9 mouse cellular contexts compared by ENCODE assay signal in genomic region chr7:60170250-60171185, GRCm38 (mm10). TPM values are rescaled to one million over a fixed set of nuclear protein-coding genes. Genes with fewer than 3 reads are reported as not detected.
DNase-seq lines count a peak whose midpoint lies in the region; ATAC-seq lines count a peak whose summit lies in the region.
"Had no signal": no experiment of that assay in that cellular context is flagged by ENCODE, and none has a peak within 500 bp of the region (broad histone marks: within the 10 kb centered on the region; RNA-seq: fewer than 3 reads in every experiment).

No protein-coding gene starts in this region.

- H3K4me3 ChIP-seq in hindbrain, embryonic 16.5 days (ENCODE audit: low read length), result peak overlapping the region; percentile 22

- no peaks in the 10 kb centered on the region for H3K36me3 ChIP-seq in hindbrain, embryonic 16.5 days (ENCODE audit: control insufficient read depth, insufficient read depth, low read length)

- WGBS in hindbrain, embryonic 16.5 days, result 42% methylated on average over 5 of the region's 5 CpGs

- peak overlapping the region; percentile 47; the same call in 1 of the 2 replicates for H3K9ac ChIP-seq in hindbrain, embryonic 16.5 days (ENCODE audit: low read depth, low read length)

- H3K4me1 ChIP-seq in hindbrain, embryonic 16.5 days (ENCODE audit: control insufficient read depth, insufficient read depth, low read depth, low read length), result no peaks in the 10 kb centered on the region

- H3K27ac ChIP-seq in hindbrain, embryonic 16.5 days (ENCODE audit: low read depth, low read length), result peak overlapping the region; percentile 64

- DNase-seq in cerebellum, adult 11 months, result peak; percentile 45
- DNase-seq in mesoderm, embryonic 11.5 days (ENCODE audit: low read depth, low spot score), result peak; percentile 33
- DNase-seq in right cerebral cortex, postnatal 25 days, result peak; percentile 11
- no peak for DNase-seq in kidney, postnatal 10 days
- no peak for DNase-seq in heart, adult 18-20 months
- DNase-seq: kidney, postnatal 4 days had no signal

- H3K9me3 ChIP-seq in hindbrain, embryonic 16.5 days (ENCODE audit: control insufficient read depth, low read length), result no peaks in the 10 kb centered on the region

- peak overlapping the region; percentile 39; the same call in 1 of the 2 replicates for H3K4me2 ChIP-seq in hindbrain, embryonic 16.5 days (ENCODE audit: low read length)

- no peak for ATAC-seq in cerebellum, adult (ENCODE audit: insufficient number of reproducible peaks, low FRiP score, low TSS enrichment)
- peak; percentile 97 for ATAC-seq in hindbrain, embryonic 16.5 days
- ATAC-seq in granulocyte monocyte progenitor cell, adult 5-6 weeks (replicated peaks; ENCODE audit: poor library complexity, severe bottlenecking), result no peak

- no peaks in the 10 kb centered on the region for H3K27me3 ChIP-seq in hindbrain, embryonic 16.5 days (replicated peaks; ENCODE audit: control insufficient read depth, insufficient read depth, low read length)

RNA-seq across cellular contexts. Expression of gene Snrpn, which starts 30.5 kb away (rescaled TPM):
- 1,040 and 1,196 TPM in 2 replicates for polyA plus RNA-seq in hindbrain, embryonic 16.5 days (2015; fragmentation: Nextera tagmentation; extraction: Ambion mirVana)
- not detected in 2 replicates for total RNA-seq in granulocyte monocyte progenitor cell, adult 5-6 weeks (2014; fragmentation: Nextera tagmentation)
- total RNA-seq in granulocyte monocyte progenitor cell, adult 5-6 weeks (2017), result not detected in 2 replicates
- total RNA-seq in heart, adult 18-20 months (2021), result 100 to 1,000 TPM; 109 to 129 TPM

Comparison
In these comparisons a context has a peak if more than half of its experiments do, and no peak if none do; other contexts are left out.
1. DNase-seq: peak in cerebellum, adult 11 months (single experiment), mesoderm, embryonic 11.5 days (single experiment) and right cerebral cortex, postnatal 25 days (single experiment); none in kidney, postnatal 10 days (single experiment) and heart, adult 18-20 months (0 of 2).
2. RNA of gene Snrpn, which starts 30.5 kb away (total RNA-seq): 109 to 129 TPM in heart, adult 18-20 months; not detected in granulocyte monocyte progenitor cell, adult 5-6 weeks; every median in the first group is over 100 times any median in the second.